Mouse (Mus musculus): ENCODE measurements around the gene Ralgds. TPM values are rescaled to one million over a fixed set of nuclear protein-coding genes. Genes with fewer than 3 reads are reported as not detected.
A peak's percentile ranks its signal among the peaks of the same experiment; 100 is the strongest.
"Not testable (repeated sequence)": the region's sequence is repeated elsewhere in the genome, so short reads cannot be mapped to it uniquely, and the experiment has no call there.

Gene Ralgds
- polyA plus RNA-seq, 1 experiment from 2014 or later: 86.7 TPM

DNA sequence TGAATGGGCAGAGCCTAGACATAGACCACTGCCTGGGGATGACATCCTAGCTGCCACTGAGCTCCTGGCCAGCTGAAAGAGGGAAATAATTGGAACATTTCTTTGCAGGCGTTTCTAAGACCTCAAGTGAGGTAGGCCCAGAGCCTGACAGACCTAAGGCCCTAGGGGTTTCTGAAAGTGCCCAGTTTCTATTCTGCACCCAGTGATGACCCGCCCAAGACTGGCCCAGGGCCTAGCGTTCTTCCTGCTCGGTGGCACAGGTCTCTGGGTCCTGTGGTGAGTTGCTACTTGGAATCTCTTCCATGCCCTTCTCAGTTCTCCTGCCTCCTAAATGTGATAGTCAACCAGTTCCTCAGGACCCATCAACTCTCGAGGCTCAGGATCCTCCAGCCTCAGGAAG lies 15.4 kb upstream of the Ralgds start:
- H3K27me3 ChIP-seq (ENCODE audit: control insufficient read depth, insufficient read depth, low read length): no peaks in the 10 kb centered on the region
- no peak overlapping the region for H3K9ac ChIP-seq (ENCODE audit: low read length)
- no peak overlapping the region for H3K4me3 ChIP-seq (ENCODE audit: low read depth, low read length)
- ATAC-seq (ENCODE audit: insufficient read depth, low FRiP score, low TSS enrichment): no peak
- no peak overlapping the region for H3K4me2 ChIP-seq (ENCODE audit: low read depth)
- H3K27ac ChIP-seq (ENCODE audit: low read depth, low read length): no peak overlapping the region
- DNase-seq (ENCODE audit: low spot score): no peak
- 79% methylated on average over 5 of the region's 5 CpGs for WGBS
- no peaks in the 10 kb centered on the region for H3K36me3 ChIP-seq (ENCODE audit: control insufficient read depth, insufficient read depth, low read length)
- no peaks in the 10 kb centered on the region for H3K9me3 ChIP-seq (ENCODE audit: control insufficient read depth, low read length)
- no peaks in the 10 kb centered on the region for H3K4me1 ChIP-seq (ENCODE audit: control insufficient read depth, insufficient read depth, low read length)

DNA sequence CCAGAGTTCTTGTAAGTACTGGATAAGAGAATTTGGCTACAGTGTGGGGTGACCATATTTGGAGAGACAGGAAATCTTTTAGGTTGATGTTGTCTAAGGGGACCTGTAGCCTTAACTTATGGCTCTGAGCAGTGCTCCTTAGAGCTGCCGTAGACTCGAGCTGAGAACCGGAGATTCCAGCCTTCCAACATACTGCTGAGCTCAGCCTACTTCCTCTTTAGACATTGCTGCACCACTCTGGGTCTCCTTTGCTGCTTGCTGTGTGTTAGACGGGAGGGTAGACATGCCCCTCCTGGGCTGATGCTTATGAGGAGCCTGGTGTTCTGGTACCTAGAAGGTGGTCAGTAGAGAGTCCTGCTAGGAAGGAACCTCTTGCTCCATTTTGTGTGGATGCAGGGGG lies 14.5 kb upstream of the Ralgds start:
- ATAC-seq (ENCODE audit: insufficient read depth, low FRiP score, low TSS enrichment): no peak
- H3K4me3 ChIP-seq (ENCODE audit: low read depth, low read length): no peak overlapping the region

DNA sequence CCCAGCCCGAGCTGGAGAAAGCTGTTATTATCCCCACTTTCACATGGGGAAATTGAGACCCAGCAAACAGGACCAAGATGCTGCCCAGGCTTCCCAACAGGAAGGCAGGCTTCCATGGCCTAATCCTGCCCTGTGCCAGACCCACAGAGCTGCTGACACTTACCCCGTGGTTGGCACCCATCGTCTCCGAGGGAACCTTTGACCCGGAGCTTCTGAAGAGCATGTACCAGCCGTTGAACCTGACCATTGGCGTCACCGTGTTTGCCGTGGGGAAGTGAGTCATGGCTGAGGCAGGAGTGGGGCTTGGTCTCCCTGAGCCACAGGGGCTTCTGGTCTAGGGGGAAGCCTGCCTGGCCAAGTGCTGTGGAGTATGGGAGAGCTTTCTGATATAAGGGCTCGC lies 9.9 kb upstream of the Ralgds start:
- Histone ChIP-seq H3K27me3 (ENCODE audit: control insufficient read depth, insufficient read depth, low read length) (no peaks in the 10 kb centered on the region), H3K36me3 (ENCODE audit: control insufficient read depth, insufficient read depth, low read length) (no peaks in the 10 kb centered on the region), H3K27ac (ENCODE audit: low read depth, low read length) (no peak overlapping the region), H3K4me2 (ENCODE audit: low read depth) (no peak overlapping the region), H3K4me1 (ENCODE audit: control insufficient read depth, insufficient read depth, low read length) (no peaks in the 10 kb centered on the region), H3K9me3 (ENCODE audit: control insufficient read depth, low read length) (no peaks in the 10 kb centered on the region), H3K4me3 (ENCODE audit: low read depth, low read length) (no peak overlapping the region), H3K9ac (ENCODE audit: low read length) (no peak overlapping the region)
- WGBS: 88% methylated on average over 10 of the region's 10 CpGs
- DNase-seq (ENCODE audit: low spot score) (no peak), ATAC-seq (ENCODE audit: insufficient read depth, low FRiP score, low TSS enrichment) (no peak)

More for the DNA sequence above, 14.5 kb upstream of the Ralgds start:
- Histone ChIP-seq H3K36me3 (ENCODE audit: control insufficient read depth, insufficient read depth, low read length) (no peaks in the 10 kb centered on the region), H3K27ac (ENCODE audit: low read depth, low read length) (no peak overlapping the region), H3K9me3 (ENCODE audit: control insufficient read depth, low read length) (no peaks in the 10 kb centered on the region), H3K4me2 (ENCODE audit: low read depth) (no peak overlapping the region), H3K9ac (ENCODE audit: low read length) (no peak overlapping the region), H3K27me3 (ENCODE audit: control insufficient read depth, insufficient read depth, low read length) (no peaks in the 10 kb centered on the region), H3K4me1 (ENCODE audit: control insufficient read depth, insufficient read depth, low read length) (no peaks in the 10 kb centered on the region)
- DNase-seq (ENCODE audit: low spot score): no peak
- WGBS: 85% methylated on average over 4 of the region's 4 CpGs

DNA sequence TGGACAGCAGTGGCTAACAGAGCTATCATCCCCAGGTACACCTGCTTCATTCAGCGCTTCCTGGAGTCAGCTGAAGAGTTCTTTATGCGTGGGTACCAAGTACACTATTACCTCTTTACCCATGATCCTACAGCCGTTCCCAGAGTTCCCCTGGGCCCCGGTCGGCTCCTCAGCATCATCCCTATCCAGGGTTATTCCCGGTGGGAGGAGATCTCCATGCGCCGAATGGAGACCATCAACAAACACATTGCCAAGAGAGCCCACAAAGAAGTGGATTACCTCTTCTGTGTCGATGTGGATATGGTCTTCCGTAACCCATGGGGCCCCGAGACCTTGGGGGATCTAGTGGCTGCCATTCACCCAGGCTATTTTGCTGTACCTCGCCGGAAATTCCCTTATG lies 8.2 kb upstream of the Ralgds start:
- ATAC-seq (ENCODE audit: insufficient read depth, low FRiP score, low TSS enrichment) (no peak), DNase-seq (ENCODE audit: low spot score) (no peak)
- no peak overlapping the region for H3K4me2 ChIP-seq (ENCODE audit: low read depth)
- 89% methylated on average over 13 of the region's 13 CpGs for WGBS
- H3K9ac ChIP-seq (ENCODE audit: low read length): no peak overlapping the region
- H3K27ac ChIP-seq (ENCODE audit: low read depth, low read length): no peak overlapping the region
- no peaks in the 10 kb centered on the region for H3K9me3 ChIP-seq (ENCODE audit: control insufficient read depth, low read length)
- no peaks in the 10 kb centered on the region for H3K4me1 ChIP-seq (ENCODE audit: control insufficient read depth, insufficient read depth, low read length)
- no peaks in the 10 kb centered on the region for H3K27me3 ChIP-seq (ENCODE audit: control insufficient read depth, insufficient read depth, low read length)
- no peak overlapping the region for H3K4me3 ChIP-seq (ENCODE audit: low read depth, low read length)
- no peaks in the 10 kb centered on the region for H3K36me3 ChIP-seq (ENCODE audit: control insufficient read depth, insufficient read depth, low read length)

DNA sequence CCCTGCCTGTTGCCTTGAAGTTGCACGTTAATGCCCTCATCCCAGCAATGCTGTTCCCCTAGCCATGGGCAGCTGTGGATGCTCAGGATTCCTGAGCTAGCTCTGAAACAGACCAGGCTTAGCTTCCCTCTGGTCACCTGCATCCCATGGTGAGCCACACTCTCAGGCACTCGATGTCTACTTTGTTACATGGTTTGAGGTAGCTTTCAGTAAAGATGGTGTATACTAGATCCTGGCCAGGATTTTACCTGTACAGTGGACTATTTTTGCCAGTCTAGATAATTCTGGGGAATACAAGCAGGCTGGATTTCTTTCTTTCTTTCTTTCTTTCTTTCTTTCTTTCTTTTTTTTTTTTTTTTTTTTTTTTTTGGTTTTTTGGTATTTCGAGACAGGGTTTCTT lies 7.1 kb upstream of the Ralgds start, which contains the start of gene Gm10134:
TSS of gene Gm10134 (plus strand) at position 301 of the 400 bp plus-strand sequence.
- Histone ChIP-seq H3K9ac (ENCODE audit: low read length) (no peak within 1 kb of the TSS), H3K4me2 (ENCODE audit: low read depth) (no peak within 1 kb of the TSS), H3K36me3 (ENCODE audit: control insufficient read depth, insufficient read depth, low read length) (no peaks in the 10 kb centered on the region), H3K4me3 (ENCODE audit: low read depth, low read length) (no peak within 1 kb of the TSS), H3K4me1 (ENCODE audit: control insufficient read depth, insufficient read depth, low read length) (no peaks in the 10 kb centered on the region), H3K9me3 (ENCODE audit: control insufficient read depth, low read length) (no peaks in the 10 kb centered on the region), H3K27ac (ENCODE audit: low read depth, low read length) (no peak within 1 kb of the TSS), H3K27me3 (ENCODE audit: control insufficient read depth, insufficient read depth, low read length) (no peaks in the 10 kb centered on the region)
- ATAC-seq (ENCODE audit: insufficient read depth, low FRiP score, low TSS enrichment): no peak
- DNase-seq (ENCODE audit: low spot score): no peak
- 84% methylated on average over 3 of the region's 3 CpGs for WGBS

DNA sequence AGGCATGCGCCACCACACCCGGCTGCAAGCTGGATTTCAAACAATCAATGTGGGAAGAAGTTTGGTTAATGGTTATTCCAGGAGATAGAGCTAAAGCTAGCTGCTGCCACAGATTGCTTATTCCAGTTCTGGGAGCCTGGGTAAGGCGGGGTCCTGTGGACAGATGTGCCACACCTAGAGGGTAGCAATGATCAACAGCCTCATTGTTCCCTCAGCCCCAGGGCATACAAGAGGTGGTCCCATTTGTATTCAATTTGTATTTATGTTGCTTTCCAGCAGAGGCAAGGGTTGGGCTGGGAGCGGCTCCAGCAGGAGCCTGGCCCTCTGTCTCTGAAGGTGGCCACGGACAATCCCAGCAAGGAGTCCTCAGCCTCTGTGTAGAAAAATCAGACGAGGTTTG lies 6.6 kb upstream of the Ralgds start:
- 80% methylated on average over 6 of the region's 6 CpGs for WGBS
- H3K9me3 ChIP-seq (ENCODE audit: control insufficient read depth, low read length): no peaks in the 10 kb centered on the region
- no peaks in the 10 kb centered on the region for H3K27me3 ChIP-seq (ENCODE audit: control insufficient read depth, insufficient read depth, low read length)
- DNase-seq (ENCODE audit: low spot score) (no peak), ATAC-seq (ENCODE audit: insufficient read depth, low FRiP score, low TSS enrichment) (no peak)
- no peaks in the 10 kb centered on the region for H3K36me3 ChIP-seq (ENCODE audit: control insufficient read depth, insufficient read depth, low read length)
- no peak overlapping the region for H3K27ac ChIP-seq (ENCODE audit: low read depth, low read length)
- H3K4me3 ChIP-seq (ENCODE audit: low read depth, low read length): no peak overlapping the region
- no peak overlapping the region for H3K4me2 ChIP-seq (ENCODE audit: low read depth)
- no peaks in the 10 kb centered on the region for H3K4me1 ChIP-seq (ENCODE audit: control insufficient read depth, insufficient read depth, low read length)
- H3K9ac ChIP-seq (ENCODE audit: low read length): no peak overlapping the region

DNA sequence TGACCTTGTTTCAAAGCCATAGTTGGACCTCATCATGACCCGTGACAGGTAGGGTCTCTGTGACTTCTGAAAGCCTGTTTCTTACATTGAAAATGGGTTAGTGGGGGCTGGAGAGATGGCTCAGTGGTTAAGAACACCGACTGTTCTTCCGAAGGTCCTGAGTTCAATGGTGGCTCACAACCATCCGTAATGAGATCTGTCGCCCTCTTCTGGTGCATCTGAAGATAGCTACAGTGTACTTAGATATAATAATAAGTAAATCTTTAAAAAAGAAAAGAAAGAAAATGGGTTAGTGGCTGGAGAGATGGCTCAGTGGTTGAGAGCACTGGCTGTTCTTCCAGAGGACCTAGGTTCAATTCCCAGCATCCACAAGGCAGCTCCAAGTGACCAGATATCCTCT lies 1.3 kb upstream of the Ralgds start:
- not testable (repeated sequence) for H3K27ac ChIP-seq (ENCODE audit: low read depth, low read length); H3K4me3 ChIP-seq (ENCODE audit: low read depth, low read length); H3K36me3 ChIP-seq (ENCODE audit: control insufficient read depth, insufficient read depth, low read length); H3K4me2 ChIP-seq (ENCODE audit: low read depth); H3K9me3 ChIP-seq (ENCODE audit: control insufficient read depth, low read length); H3K9ac ChIP-seq (ENCODE audit: low read length); DNase-seq (ENCODE audit: low spot score); H3K27me3 ChIP-seq (ENCODE audit: control insufficient read depth, insufficient read depth, low read length); ATAC-seq (ENCODE audit: insufficient read depth, low FRiP score, low TSS enrichment)
- 51% methylated on average over 5 of the region's 5 CpGs for WGBS
- H3K4me1 ChIP-seq (ENCODE audit: control insufficient read depth, insufficient read depth, low read length): peaks cover 12% of the 10 kb centered on the region

DNA sequence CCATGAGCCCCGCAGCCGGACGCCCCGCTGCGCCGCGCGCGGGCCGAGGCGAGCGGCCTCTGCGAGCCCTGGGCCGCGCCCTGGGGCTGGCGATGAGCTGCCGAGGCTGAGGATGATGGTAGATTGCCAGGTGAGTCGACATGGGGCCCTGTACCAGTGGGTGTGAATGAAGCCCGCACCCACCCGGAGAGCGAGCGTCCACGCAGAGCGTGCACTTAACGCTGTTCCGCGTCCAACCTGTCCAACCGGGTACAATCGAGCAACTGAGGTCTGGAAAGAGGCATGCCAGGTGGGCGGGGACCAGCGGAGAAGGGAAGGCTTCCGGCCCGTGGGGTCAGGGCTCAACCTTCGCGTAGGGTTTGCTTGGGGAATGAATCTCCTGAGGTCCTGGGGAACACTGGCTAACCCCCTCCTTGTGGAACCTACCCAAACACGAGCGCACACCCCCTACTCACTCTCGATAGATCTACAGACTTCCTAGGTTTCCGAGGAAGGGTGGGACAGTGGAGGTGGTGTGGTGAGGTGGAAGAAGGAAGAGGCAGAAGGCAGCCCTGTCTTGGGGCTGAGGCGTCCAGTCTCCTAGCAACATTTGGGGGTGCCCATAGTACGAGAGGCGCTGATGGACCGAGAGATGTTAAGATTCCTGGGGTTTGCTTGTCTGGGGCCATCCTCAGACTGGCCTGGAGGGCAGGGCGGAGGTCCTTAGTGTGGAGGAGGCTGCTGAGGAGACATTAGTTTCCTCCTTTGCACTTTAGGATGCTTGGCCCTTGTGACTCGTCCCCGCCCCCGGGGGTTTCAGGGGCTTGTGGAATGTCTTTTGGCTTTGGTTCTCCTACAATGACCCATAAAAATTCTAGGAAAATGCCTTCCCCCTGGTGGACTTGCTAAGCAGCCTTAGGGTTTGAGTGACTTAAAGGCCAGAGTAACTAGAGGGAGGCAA lies 776 bp downstream of the Ralgds start:
- H3K27ac ChIP-seq (ENCODE audit: low read depth, low read length): peak overlapping the region; percentile 75
- no peaks in the 10 kb centered on the region for H3K36me3 ChIP-seq (ENCODE audit: control insufficient read depth, insufficient read depth, low read length)
- H3K4me1 ChIP-seq (ENCODE audit: control insufficient read depth, insufficient read depth, low read length): peaks cover 12% of the 10 kb centered on the region
- peak overlapping the region; percentile 82 for H3K4me3 ChIP-seq (ENCODE audit: low read depth, low read length)
- DNase-seq (ENCODE audit: low spot score): peak; percentile 59
- H3K9me3 ChIP-seq (ENCODE audit: control insufficient read depth, low read length): no peaks in the 10 kb centered on the region
- peak overlapping the region; percentile 94 for H3K4me2 ChIP-seq (ENCODE audit: low read depth)
- no peaks in the 10 kb centered on the region for H3K27me3 ChIP-seq (ENCODE audit: control insufficient read depth, insufficient read depth, low read length)
- ATAC-seq (ENCODE audit: insufficient read depth, low FRiP score, low TSS enrichment): peak; percentile 32
- 5% methylated on average over 44 of the region's 47 CpGs for WGBS
- peak overlapping the region; percentile 95 for H3K9ac ChIP-seq (ENCODE audit: low read length)

DNA sequence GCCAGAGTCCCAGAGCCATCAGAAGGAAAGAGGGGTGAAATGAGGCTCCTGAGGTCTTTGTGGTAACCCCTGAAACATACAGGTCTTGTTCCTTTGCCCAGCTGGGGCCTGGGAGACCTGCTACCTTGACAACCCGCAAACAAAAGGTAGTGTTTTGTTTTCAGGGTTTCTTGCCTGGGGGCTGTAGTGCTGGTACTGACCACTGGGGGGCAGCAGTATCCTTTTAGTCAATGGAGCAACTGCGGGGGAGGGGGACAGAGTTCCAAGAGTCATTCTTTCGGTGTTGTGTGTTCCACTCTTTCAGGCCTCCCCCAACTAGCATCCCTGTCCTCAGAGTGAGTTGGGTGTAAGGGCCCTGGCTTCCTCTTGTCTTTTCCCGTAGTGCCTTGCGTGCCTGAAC lies 1.6 kb downstream of the Ralgds start:
- peaks cover 12% of the 10 kb centered on the region for H3K4me1 ChIP-seq (ENCODE audit: control insufficient read depth, insufficient read depth, low read length)
- ATAC-seq (ENCODE audit: insufficient read depth, low FRiP score, low TSS enrichment) (no peak), DNase-seq (ENCODE audit: low spot score) (peak; percentile 86)
- H3K36me3 ChIP-seq (ENCODE audit: control insufficient read depth, insufficient read depth, low read length): no peaks in the 10 kb centered on the region
- peak overlapping the region; percentile 82 for H3K4me3 ChIP-seq (ENCODE audit: low read depth, low read length)
- 15% methylated on average over 5 of the region's 5 CpGs for WGBS
- no peaks in the 10 kb centered on the region for H3K9me3 ChIP-seq (ENCODE audit: control insufficient read depth, low read length)
- peak overlapping the region; percentile 95 for H3K9ac ChIP-seq (ENCODE audit: low read length)
- no peaks in the 10 kb centered on the region for H3K27me3 ChIP-seq (ENCODE audit: control insufficient read depth, insufficient read depth, low read length)
- no peak overlapping the region for H3K27ac ChIP-seq (ENCODE audit: low read depth, low read length)
- H3K4me2 ChIP-seq (ENCODE audit: low read depth): peak overlapping the region; percentile 94

All from neural tube, embryonic 11.5 days (tissue).